Mouse (Mus musculus) cerebellum, adult 8-10 months (tissue): ENCODE data around the gene Kirrel3.

Experiments used
- DNase-seq: peaks from one replicate; pipeline ENCODE4 v3.0.0; 2022

Kirrel3 gene

GRCm38 (mm10) chr9:34993467-34994211 lies 507.9 kb downstream of the Kirrel3 start:
- DNase-seq = peak; percentile 86

DNA sequence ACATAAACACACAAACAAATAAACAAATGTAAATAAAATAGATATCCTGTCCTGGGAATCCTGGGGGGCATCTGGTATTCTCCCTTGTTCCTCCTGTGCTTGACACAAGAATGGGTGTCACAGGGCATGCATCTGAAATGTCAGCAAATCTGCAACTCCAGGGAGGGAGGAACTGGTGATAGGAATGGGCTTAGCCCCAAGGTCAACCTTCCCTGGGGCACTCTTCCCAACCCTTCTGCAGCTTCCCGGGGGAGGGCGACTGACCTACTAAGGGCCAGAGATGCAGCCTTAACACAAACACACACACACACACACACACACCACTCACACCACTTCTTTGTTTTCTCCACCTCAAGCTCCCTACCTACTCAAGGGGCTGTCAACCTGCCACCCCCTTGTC lies 509.4 kb downstream of the Kirrel3 start:
- DNase-seq = no peak

DNA sequence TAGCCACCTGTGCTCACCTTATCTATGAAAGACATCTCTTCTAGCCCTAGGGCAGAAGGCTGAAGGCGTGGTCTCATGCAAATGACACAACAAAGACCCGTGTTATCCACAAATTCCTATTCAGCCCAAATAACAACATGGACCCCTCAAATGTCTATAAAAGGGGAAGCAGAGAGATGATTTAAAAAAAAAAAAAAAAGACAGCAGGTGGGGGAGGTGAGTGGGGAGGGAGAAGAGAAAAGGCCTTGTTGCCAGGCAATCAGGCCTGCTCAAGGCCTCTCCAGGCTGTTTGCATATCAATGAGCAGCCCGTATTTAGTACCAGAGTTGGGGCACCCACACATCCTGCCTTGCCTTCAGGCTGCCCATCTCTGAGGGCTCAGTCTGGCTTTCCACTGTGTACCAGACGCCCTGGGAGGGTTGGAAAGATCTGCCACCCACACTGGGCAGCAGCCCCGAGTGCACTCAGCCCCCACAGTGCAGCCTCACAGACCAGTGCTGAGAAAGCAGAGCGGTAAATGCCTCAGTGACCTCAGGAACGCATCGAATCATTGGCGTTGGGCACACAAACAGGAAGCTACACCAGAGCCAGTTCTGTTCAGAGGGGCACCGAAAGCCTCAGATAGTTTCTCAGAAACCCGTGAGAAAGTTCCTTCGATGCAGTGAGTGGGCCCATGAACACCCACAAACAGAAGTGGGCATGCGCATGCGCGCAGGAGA lies 510.1 kb downstream of the Kirrel3 start:
- no peak for DNase-seq

GRCm38 (mm10) chr9:34997880-34998865 lies 512.5 kb downstream of the Kirrel3 start:
- DNase-seq = no peak

- DNase-seq = no peak
Measured at GRCm38 (mm10) chr9:35004113-35004512, 518.4 kb downstream of the Kirrel3 start.

GRCm38 (mm10) chr9:35007697-35008341 lies 522.1 kb downstream of the Kirrel3 start:
- DNase-seq = no peak

DNA sequence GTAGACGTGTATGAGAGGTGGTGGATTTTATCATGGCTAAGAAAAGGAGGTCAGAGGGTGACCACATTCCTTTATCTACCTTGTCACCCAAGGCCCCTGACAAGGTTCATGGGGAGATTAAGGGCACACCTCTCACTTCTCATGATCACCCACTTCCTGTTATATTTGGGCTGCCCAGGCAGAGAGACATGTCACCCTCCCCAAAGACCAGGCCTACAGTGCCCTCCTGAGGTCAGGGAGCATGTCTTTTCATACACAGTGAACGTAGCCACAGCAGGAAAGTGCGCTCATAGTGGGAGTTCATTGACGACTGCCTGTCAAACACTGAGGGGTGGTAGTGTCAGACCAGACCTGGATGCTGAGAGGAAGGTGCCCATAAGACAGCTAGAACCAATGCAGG lies 531.1 kb downstream of the Kirrel3 start:
- peak; percentile 52 for DNase-seq

GRCm38 (mm10) chr9:35017563-35017962 lies 531.9 kb downstream of the Kirrel3 start:
- DNase-seq = peak; percentile 38

- DNase-seq = no peak
Measured at GRCm38 (mm10) chr9:35018056-35018455, 532.4 kb downstream of the Kirrel3 start.

- DNase-seq = peak; percentile 88
Measured at GRCm38 (mm10) chr9:35019372-35019771, 533.7 kb downstream of the Kirrel3 start.

GRCm38 (mm10) chr9:35020015-35020653 lies 534.4 kb downstream of the Kirrel3 start:
- DNase-seq = no peak

- DNase-seq = no peak
Measured at GRCm38 (mm10) chr9:35021744-35022143, 536.0 kb downstream of the Kirrel3 start.

- no peak for DNase-seq
Measured at GRCm38 (mm10) chr9:35024591-35025496, 539.1 kb downstream of the Kirrel3 start.

GRCm38 (mm10) chr9:35026311-35026710 lies 540.6 kb downstream of the Kirrel3 start:
- DNase-seq = no peak

DNA sequence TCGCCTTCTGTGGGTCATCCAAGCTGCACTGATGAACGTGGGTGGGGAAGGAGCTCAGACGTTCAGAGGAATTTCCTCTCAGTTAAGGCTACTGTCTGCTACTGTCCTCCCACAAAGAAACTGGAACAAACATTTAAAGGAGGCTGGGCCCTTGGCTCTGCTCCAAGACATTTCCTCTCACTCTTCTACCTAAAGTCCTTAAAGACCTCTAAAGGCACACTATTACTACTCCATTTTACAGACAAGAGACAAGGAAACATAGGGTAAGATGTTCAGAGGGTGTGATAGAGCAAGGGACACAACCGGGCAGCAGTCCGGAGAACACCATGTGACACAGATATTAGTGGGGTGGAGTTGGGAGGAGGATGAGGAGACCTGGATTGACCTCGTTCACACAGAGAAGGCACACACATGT lies 541.2 kb downstream of the Kirrel3 start:
- no peak for DNase-seq

GRCm38 (mm10) chr9:35027382-35027997 lies 541.8 kb downstream of the Kirrel3 start:
- no peak for DNase-seq

- DNase-seq = no peak
Measured at GRCm38 (mm10) chr9:35030823-35031222, 545.1 kb downstream of the Kirrel3 start.

DNA sequence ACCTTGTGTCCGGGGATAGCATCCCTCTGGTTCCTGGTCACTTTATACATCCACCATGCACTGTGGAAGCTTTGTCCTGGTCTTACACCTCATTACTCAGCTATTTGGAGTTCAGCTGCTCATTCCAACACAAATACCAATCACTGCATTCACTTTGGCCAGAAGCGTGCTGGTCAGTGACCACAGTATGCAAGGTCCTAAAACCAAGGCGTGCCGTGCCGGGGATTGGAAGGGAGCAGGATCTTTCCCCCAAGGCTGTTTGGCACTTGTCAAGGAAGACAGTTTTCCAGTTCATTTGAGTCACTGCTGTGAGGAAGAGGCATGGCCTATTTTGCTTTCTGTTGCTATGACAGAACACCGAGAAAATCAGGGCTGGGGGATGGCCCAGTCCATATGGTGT lies 546.8 kb downstream of the Kirrel3 start:
- no peak for DNase-seq

DNA sequence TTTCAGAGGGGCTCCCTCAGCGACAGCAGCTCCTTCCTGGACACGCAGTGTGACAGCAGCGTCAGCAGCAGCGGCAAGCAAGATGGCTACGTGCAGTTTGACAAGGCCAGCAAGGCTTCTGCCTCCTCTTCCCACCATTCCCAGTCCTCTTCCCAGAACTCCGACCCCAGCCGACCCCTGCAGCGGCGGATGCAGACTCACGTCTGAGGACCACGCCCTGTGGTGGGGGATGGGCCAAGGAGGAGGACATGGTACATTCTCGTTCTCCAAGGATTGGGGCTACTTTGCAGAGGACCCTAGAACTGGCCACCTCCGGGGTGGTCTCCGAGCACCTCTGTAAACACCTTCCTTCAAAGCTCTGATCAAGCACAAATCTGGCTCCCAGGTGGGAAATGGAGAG lies 549.4 kb downstream of the Kirrel3 start:
- no peak for DNase-seq

GRCm38 (mm10) chr9:35038922-35039586 lies 553.4 kb downstream of the Kirrel3 start:
- no peak for DNase-seq
